Comparison of ENCODE assay signal across 23 mouse cellular contexts in genomic region chr8:8611928-8612327, GRCm38 (mm10). TPM values are rescaled to one million over a fixed set of nuclear protein-coding genes. Genes with fewer than 3 reads are reported as not detected.
A peak's percentile ranks its signal among the peaks of the same experiment; 100 is the strongest.
DNase-seq lines count a peak whose midpoint lies in the region; ATAC-seq and TF ChIP-seq lines count a peak whose summit lies in the region.
"Had no signal": no experiment of that assay in that cellular context is flagged by ENCODE, and none has a peak within 500 bp of the region (broad histone marks: within the 10 kb centered on the region; RNA-seq: fewer than 3 reads in every experiment).

No protein-coding gene starts in this region.

- no peak for ATAC-seq in heart, embryonic 11.5 days (replicated peaks; ENCODE audit: insufficient number of reproducible peaks, low FRiP score, low TSS enrichment)
- ATAC-seq: forebrain, embryonic 14.5 days; forebrain, embryonic 16.5 days had no signal

- H3K27me3 ChIP-seq in heart, embryonic 10.5 days (ENCODE audit: insufficient read depth, poor library complexity, severe bottlenecking): no peaks in the 10 kb centered on the region
- no peaks in the 10 kb centered on the region for H3K27me3 ChIP-seq in heart, embryonic 11.5 days (ENCODE audit: control insufficient read depth, insufficient read depth, low read length)
- no peaks in the 10 kb centered on the region for H3K27me3 ChIP-seq in ES-Bruce4 (ENCODE audit: control insufficient read depth, insufficient read depth, low read length, poor library complexity, severe bottlenecking)
- H3K27me3 ChIP-seq: embryonic facial prominence, embryonic 13.5 days; embryonic facial prominence, embryonic 15.5 days had no signal

- peak; percentile 98 for TF ChIP-seq EP300 in ES-Bruce4 (IDR thresholded peaks at IDR 0.05; ENCODE audit: insufficient read depth, low read depth, low read length)

- H3K4me1 ChIP-seq in heart, embryonic 10.5 days: peaks cover 10% of the 10 kb centered on the region
- no peaks in the 10 kb centered on the region for H3K4me1 ChIP-seq in heart, embryonic 11.5 days (ENCODE audit: control insufficient read depth, insufficient read depth, low read length)
- H3K4me1 ChIP-seq in ES-Bruce4 (ENCODE audit: control insufficient read depth, insufficient read depth, low read length): peaks cover 3% of the 10 kb centered on the region

- no peak for TF ChIP-seq POLR2A in ES-Bruce4 (IDR thresholded peaks at IDR 0.05; ENCODE audit: insufficient read depth, low read length)

- H3K4me3 ChIP-seq in heart, embryonic 10.5 days: no peak overlapping the region
- H3K4me3 ChIP-seq in heart, embryonic 11.5 days (ENCODE audit: low read depth, low read length): no peak overlapping the region
- H3K4me3 ChIP-seq in ES-Bruce4 (ENCODE audit: low read depth, low read length): no peak overlapping the region
- H3K4me3 ChIP-seq: embryonic facial prominence, embryonic 13.5 days; embryonic facial prominence, embryonic 15.5 days; erythroblast, embryonic 14.5 days; forebrain, embryonic 10.5 days; forebrain, embryonic 12.5 days had no signal

- peaks cover 3% of the 10 kb centered on the region; the same call in 1 of the 2 replicates for H3K36me3 ChIP-seq in heart, embryonic 10.5 days
- H3K36me3 ChIP-seq in heart, embryonic 11.5 days (ENCODE audit: control insufficient read depth, insufficient read depth, low read length): no peaks in the 10 kb centered on the region
- no peaks in the 10 kb centered on the region for H3K36me3 ChIP-seq in ES-Bruce4 (ENCODE audit: control insufficient read depth, insufficient read depth, low read length, poor library complexity, severe bottlenecking)
- H3K36me3 ChIP-seq: embryonic facial prominence, embryonic 15.5 days had no signal

- no peak for TF ChIP-seq CTCF in ES-Bruce4 (IDR thresholded peaks at IDR 0.05; ENCODE audit: low read depth, low read length)

- no peak overlapping the region for H3K27ac ChIP-seq in heart, embryonic 10.5 days
- H3K27ac ChIP-seq in heart, embryonic 11.5 days (ENCODE audit: low read depth, low read length): no peak overlapping the region
- no peak overlapping the region for H3K27ac ChIP-seq in ES-Bruce4 (ENCODE audit: insufficient read depth, low read length)
- H3K27ac ChIP-seq: embryonic facial prominence, embryonic 13.5 days; embryonic facial prominence, embryonic 15.5 days; forebrain, embryonic 10.5 days; forebrain, embryonic 12.5 days had no signal

- DNase-seq in heart, embryonic 10.5 days (ENCODE audit: low spot score): peak; percentile 46
- DNase-seq in ES-CJ7 (ENCODE audit: low read depth, low spot score): peak; percentile 69
- DNase-seq in ZHBTc4 (ENCODE audit: low read depth, low spot score): peak; percentile 36
- no peak for DNase-seq in urinary bladder, postnatal 14 days (ENCODE audit: low spot score)
- DNase-seq in spleen, postnatal 36 days (ENCODE audit: low spot score in 2 of 2): no peak
- DNase-seq: adrenal gland, adult 8-10 months; adrenal gland, postnatal 14 days; adrenal gland, postnatal 36 days; cerebellum, adult 11-12 months; cerebellum, adult 2 months; cerebellum, adult 9-10 months; cerebellum, postnatal 10 days; cerebellum, postnatal 25 days; embryo, embryonic 11 days had no signal

- WGBS in heart, embryonic 10.5 days: 62% methylated on average over 4 of the region's 4 CpGs
- 67% methylated on average over 4 of the region's 4 CpGs for WGBS in heart, embryonic 11.5 days (ENCODE audit: insufficient replicate concordance)

- H3K9ac ChIP-seq in heart, embryonic 11.5 days (ENCODE audit: low read depth, low read length): no peak overlapping the region
- no peak overlapping the region for H3K9ac ChIP-seq in ES-Bruce4 (ENCODE audit: low read depth, poor library complexity, severe bottlenecking)
- H3K9ac ChIP-seq: embryonic facial prominence, embryonic 13.5 days; embryonic facial prominence, embryonic 15.5 days; forebrain, embryonic 12.5 days had no signal

- H3K9me3 ChIP-seq in heart, embryonic 10.5 days: no peaks in the 10 kb centered on the region
- H3K9me3 ChIP-seq in heart, embryonic 11.5 days (replicated peaks; ENCODE audit: control insufficient read depth, low read length): no peaks in the 10 kb centered on the region
- peaks cover 2% of the 10 kb centered on the region; the same call in 1 of the 2 replicates for H3K9me3 ChIP-seq in ES-Bruce4 (replicated peaks; ENCODE audit: control insufficient read depth, insufficient read depth, low read length, poor library complexity, severe bottlenecking)
- H3K9me3 ChIP-seq: embryonic facial prominence, embryonic 13.5 days; embryonic facial prominence, embryonic 15.5 days; forebrain, embryonic 10.5 days; forebrain, embryonic 12.5 days had no signal

- H3K4me2 ChIP-seq in heart, embryonic 11.5 days: no peak overlapping the region
- H3K4me2 ChIP-seq: embryonic facial prominence, embryonic 13.5 days; embryonic facial prominence, embryonic 15.5 days; forebrain, embryonic 12.5 days had no signal

RNA-seq across cellular contexts. Expression of gene Efnb2, which starts 49.1 kb away (rescaled TPM):
- polyA plus RNA-seq in heart, embryonic 10.5 days (2016; fragmentation: Nextera tagmentation; extraction: Ambion mirVana): 15.9 and 24.4 TPM in 2 replicates
- 18.5 and 19.1 TPM in 2 replicates for polyA plus RNA-seq in heart, embryonic 11.5 days (2014; fragmentation: Nextera tagmentation; extraction: Ambion mirVana)
- 22.8 and 27.0 TPM in 2 replicates for polyA plus RNA-seq in ES-Bruce4 (2011; ENCODE audit: insufficient read depth, insufficient read length, low read depth, missing spikeins)

Comparison
In these comparisons a context has a peak if more than half of its experiments do, and no peak if none do; other contexts are left out.
1. DNase-seq: peak in heart, embryonic 10.5 days (single experiment), ES-CJ7 (single experiment) and ZHBTc4 (single experiment); none in urinary bladder, postnatal 14 days (single experiment) and spleen, postnatal 36 days (0 of 2).